Mouse (Mus musculus): ENCODE measurements around the gene Lhx5.

- TF ChIP-seq CTCF (IDR thresholded peaks at IDR 0.05; ENCODE audit: low read depth, low read length) = peak; percentile 82
- TF ChIP-seq POLR2A (IDR thresholded peaks at IDR 0.05; ENCODE audit: borderline replicate concordance, low read depth, low read length) = no peak
These were observed 26.1 kb downstream of the Lhx5 start for GRCm38 (mm10) chr5:120457628-120458027.
